Mouse (Mus musculus): ENCODE results near the gene Tmem87a.

GRCm38 (mm10) chr2:120366501-120366900, 37.4 kb downstream of the Tmem87a start:
- TF ChIP-seq GATA1 (IDR thresholded peaks at IDR 0.05; ENCODE audit: borderline replicate concordance, low read length) (no peak), POLR2AphosphoS5 (IDR thresholded peaks at IDR 0.05; ENCODE audit: insufficient replicate concordance, low read depth, low read length) (no peak)

All from G1E (cell line).